Mouse (Mus musculus) forebrain, embryonic 13.5 days (tissue): Measurements from ENCODE around the gene Ube2h. TPM values are rescaled to one million over a fixed set of nuclear protein-coding genes. Genes with fewer than 3 reads are reported as not detected.
A peak's percentile ranks its signal among the peaks of the same experiment; 100 is the strongest.
"Not testable (repeated sequence)": the region's sequence is repeated elsewhere in the genome, so short reads cannot be mapped to it uniquely, and the experiment has no call there.

ENCODE experiments used
- ATAC-seq: fragments of 200-750 bp; cut with Nextera tagmentation; 2 replicates; pipeline ENCODE4 v1.8.0; 2017
- H3K27ac ChIP-seq: fragments of 300-500 bp; sonication (generic); 2 replicates; pipeline ENCODE4 v1.5.1; 2015; ENCODE audit warnings: inconsistent platforms, mild to moderate bottlenecking, moderate library complexity
- H3K27me3 ChIP-seq: fragments of 300-500 bp; sonication (generic); 2 replicates; pipeline ENCODE4 v1.6.1; 2015; ENCODE audit warnings: mild to moderate bottlenecking, inconsistent platforms
- H3K36me3 ChIP-seq: fragments of 300-500 bp; sonication (generic); 2 replicates; pipeline ENCODE4 v1.6.1; 2015; ENCODE audit warnings: mild to moderate bottlenecking, inconsistent platforms; ENCODE audit not compliant: poor library complexity, severe bottlenecking
- H3K4me1 ChIP-seq: fragments of 300-500 bp; sonication (generic); 2 replicates; pipeline ENCODE4 v1.6.1; 2015; ENCODE audit warnings: inconsistent platforms
- H3K4me2 ChIP-seq: fragments of 300-500 bp; sonication (generic); 2 replicates; pipeline ENCODE4 v1.6.1; 2015; ENCODE audit warnings: inconsistent platforms, mild to moderate bottlenecking, moderate library complexity
- H3K4me3 ChIP-seq: fragments of 300-500 bp; sonication (generic); 2 replicates; pipeline ENCODE4 v1.5.1; 2015; ENCODE audit warnings: mild to moderate bottlenecking, inconsistent platforms
- H3K9ac ChIP-seq: fragments of 300-500 bp; sonication (generic); 2 replicates; pipeline ENCODE4 v1.6.1; 2015; ENCODE audit warnings: mild to moderate bottlenecking, inconsistent platforms
- H3K9me3 ChIP-seq: fragments of 300-500 bp; sonication (generic); replicated peaks from 2 replicates; pipeline ENCODE4 v1.6.1; 2016; ENCODE audit warnings: inconsistent platforms
- WGBS: fragments of 180-500 bp; shearing (Covaris S2); methylation state at CpG from one replicate; pipeline ENCODE4 v1.1.7; 2015; 5-methylcytosine and 5-hydroxymethylcytosine counted together
- polyA plus RNA-seq: library from polyadenylated mRNA; unstranded; fragments of >200 nt; fragmentation: Nextera tagmentation; extraction: Ambion mirVana; gene quantifications from 2 replicates; pipeline ENCODE4 v1.2.1, GENCODE M21; 2015

Ube2h gene
- polyA plus RNA-seq, 1 experiment from 2014 or later: 55.8 TPM

DNA sequence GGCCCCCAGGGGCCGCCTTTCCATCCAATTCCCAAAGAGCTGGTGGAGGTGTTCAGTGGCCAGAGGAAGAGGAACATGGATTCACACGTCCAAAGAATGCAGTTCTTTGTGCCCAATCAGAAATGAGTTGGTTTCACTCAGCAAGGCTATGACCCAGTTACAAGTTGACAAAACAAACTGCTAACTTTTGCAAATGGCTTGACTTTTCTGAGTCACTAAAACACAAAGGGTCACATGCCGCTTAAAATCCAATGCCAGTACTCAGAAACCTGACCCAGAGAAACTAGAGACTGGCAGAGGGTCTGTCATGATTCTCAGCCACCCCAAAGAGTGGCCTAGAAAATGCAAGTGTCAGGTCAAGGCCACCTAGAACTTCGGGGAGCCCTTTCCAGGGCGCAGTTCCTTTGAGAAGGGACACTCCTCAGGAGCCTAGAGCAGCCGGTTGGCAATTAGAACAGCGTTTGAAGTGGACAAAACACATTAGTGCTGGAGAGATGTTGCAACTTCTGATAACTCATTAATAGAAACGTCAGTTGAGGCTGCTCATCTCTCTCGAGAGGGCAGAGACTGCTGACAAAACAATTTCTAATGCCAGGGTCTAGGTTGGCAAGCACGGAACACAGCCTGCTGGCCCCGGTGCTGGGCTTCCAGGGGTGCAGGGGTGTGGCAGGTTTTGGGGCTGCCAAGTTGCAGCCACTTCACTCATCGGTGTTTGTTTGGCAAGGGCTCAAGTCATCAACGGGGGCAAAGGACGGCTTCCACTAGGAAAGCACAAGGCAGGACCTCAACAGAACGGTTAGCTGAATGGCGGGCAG, 92.5 kb downstream of the Ube2h start:
- whole genome bisulfite sequencing: 78% methylated on average over 16 of the region's 16 CpGs

DNA sequence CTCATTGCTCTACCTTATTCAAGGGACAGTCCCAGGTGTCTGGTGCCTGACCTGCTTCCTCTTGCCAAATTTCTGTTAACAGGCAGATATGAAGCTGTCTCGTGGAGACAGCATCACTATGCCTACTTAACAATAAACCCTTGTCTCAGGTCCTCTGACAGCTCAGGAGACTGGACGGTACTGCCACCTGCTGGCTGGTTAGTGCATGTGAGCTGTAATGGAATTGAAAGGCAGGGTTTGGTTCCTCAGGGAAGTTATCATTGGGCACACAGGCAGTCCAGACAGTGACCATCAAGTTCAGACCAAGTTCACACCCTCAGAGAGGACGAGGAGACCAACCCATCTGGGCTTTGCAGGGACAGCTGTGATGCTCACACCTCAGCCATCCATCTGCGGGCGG, 93.6 kb downstream of the Ube2h start:
- Histone ChIP-seq H3K9me3 (no peaks in the 10 kb centered on the region), H3K27me3 (no peaks in the 10 kb centered on the region), H3K9ac (no peak overlapping the region), H3K36me3 (peaks cover 16% of the 10 kb centered on the region), H3K4me2 (no peak overlapping the region), H3K4me3 (no peak overlapping the region), H3K27ac (no peak overlapping the region), H3K4me1 (no peaks in the 10 kb centered on the region)
- WGBS: 31% methylated on average over 5 of the region's 5 CpGs
- peak; percentile 57 for ATAC-seq

More for the DNA sequence above, 92.5 kb downstream of the Ube2h start:
- Histone ChIP-seq H3K4me3 (no peak overlapping the region), H3K36me3 (peaks cover 18% of the 10 kb centered on the region), H3K9ac (no peak overlapping the region), H3K4me1 (no peaks in the 10 kb centered on the region), H3K4me2 (no peak overlapping the region), H3K9me3 (no peaks in the 10 kb centered on the region), H3K27ac (no peak overlapping the region), H3K27me3 (no peaks in the 10 kb centered on the region)
- ATAC-seq: no peak

DNA sequence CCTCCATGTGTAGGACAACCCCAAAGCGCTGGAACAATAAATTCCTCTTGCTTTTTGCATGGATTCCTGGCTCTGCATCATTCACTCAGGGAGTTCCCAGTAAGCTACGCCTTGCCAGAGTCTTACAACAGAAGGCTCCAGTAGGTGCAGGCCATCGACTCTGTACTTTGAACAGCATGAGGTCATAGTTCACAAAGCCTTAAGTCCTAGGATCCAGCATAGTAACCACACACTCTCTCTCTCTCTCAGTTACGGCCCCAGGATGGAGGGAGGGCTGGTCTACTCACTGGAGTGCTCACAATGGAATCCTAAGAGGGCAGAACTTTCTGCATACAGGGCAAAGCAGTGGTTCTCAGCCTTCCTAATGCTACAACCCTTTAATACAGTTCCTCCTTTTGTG, 95.5 kb downstream of the Ube2h start:
- no peak overlapping the region for H3K4me3 ChIP-seq
- H3K4me1 ChIP-seq: 0 out of 2 replicates have a peak, but pooled peaks cover 4% of the 10 kb centered on the region
- ATAC-seq: no peak
- H3K9ac ChIP-seq: no peak overlapping the region
- 31% methylated on average over 4 of the region's 4 CpGs for WGBS
- H3K36me3 ChIP-seq: peaks cover 8% of the 10 kb centered on the region
- H3K27ac ChIP-seq: no peak overlapping the region
- H3K9me3 ChIP-seq: no peaks in the 10 kb centered on the region
- H3K4me2 ChIP-seq: no peak overlapping the region
- H3K27me3 ChIP-seq: no peaks in the 10 kb centered on the region

DNA sequence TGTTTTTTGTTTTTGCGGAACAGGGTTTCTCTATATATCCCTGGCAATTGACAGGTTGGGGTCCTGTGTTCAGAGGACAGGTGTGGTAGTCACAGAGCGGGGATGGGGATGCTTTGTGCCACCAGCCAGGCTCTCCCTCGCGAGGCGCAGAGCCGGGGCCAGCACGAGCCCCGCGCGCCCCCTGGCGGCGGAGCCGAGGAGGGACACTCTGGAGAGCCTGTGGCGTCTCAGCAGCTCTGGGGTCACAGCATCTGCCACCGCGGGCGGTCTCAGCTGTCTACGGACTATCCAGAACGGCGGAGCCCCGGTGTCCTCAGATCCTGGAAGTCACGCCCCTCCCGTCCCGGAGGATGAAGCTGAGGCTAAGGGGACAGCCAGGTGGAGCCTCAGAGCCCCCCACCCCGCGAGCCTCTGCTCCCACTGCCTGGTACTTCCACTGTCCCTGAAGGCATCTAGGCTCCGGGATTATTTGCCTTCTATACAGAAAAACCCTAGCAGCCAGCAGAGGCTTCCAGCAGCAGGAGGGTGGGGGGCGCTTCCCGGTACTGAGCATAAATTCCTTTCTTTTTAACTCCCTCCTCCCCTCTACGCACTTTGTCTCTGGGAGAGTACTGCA, 98.6 kb downstream of the Ube2h start:
- 0 out of 2 replicates have a peak overlapping the region, but pooled peaks have one; percentile 30 for H3K9ac ChIP-seq
- peak overlapping the region; percentile 20; the same call in 1 of the 2 replicates for H3K4me3 ChIP-seq
- H3K9me3 ChIP-seq: no peaks in the 10 kb centered on the region
- H3K27ac ChIP-seq: no peak overlapping the region
- 0 out of 2 replicates have a peak, but pooled peaks cover 4% of the 10 kb centered on the region for H3K4me1 ChIP-seq
- ATAC-seq: peak; percentile 84
- peak overlapping the region; percentile 55 for H3K4me2 ChIP-seq
- no peaks in the 10 kb centered on the region for H3K27me3 ChIP-seq
- 5% methylated on average over 30 of the region's 30 CpGs for WGBS
- no peaks in the 10 kb centered on the region for H3K36me3 ChIP-seq

DNA sequence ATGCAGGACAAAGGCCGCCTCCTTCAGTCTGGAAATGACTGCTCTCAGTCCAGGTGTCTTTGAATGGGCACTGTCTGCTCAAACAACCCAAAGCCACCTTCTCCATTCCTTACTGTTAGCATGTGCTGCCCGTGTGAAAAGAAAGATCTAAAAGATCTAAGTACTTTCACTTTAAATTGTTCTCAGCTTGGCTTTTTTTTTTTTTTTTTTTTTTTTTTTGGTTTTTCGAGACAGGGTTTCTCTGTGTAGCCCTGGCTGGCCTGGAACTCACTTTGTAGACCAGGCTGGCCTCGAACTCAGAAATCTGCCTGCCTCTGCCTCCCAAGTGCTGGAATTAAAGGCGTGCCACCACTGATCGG, 99.2 kb downstream of the Ube2h start:
- ATAC-seq, H3K4me1 ChIP-seq, H3K27ac ChIP-seq, H3K27me3 ChIP-seq, H3K4me3 ChIP-seq, H3K9me3 ChIP-seq, H3K36me3 ChIP-seq, H3K4me2 ChIP-seq, H3K9ac ChIP-seq: not testable (repeated sequence)
- WGBS: 71% methylated on average over 6 of the region's 6 CpGs

DNA sequence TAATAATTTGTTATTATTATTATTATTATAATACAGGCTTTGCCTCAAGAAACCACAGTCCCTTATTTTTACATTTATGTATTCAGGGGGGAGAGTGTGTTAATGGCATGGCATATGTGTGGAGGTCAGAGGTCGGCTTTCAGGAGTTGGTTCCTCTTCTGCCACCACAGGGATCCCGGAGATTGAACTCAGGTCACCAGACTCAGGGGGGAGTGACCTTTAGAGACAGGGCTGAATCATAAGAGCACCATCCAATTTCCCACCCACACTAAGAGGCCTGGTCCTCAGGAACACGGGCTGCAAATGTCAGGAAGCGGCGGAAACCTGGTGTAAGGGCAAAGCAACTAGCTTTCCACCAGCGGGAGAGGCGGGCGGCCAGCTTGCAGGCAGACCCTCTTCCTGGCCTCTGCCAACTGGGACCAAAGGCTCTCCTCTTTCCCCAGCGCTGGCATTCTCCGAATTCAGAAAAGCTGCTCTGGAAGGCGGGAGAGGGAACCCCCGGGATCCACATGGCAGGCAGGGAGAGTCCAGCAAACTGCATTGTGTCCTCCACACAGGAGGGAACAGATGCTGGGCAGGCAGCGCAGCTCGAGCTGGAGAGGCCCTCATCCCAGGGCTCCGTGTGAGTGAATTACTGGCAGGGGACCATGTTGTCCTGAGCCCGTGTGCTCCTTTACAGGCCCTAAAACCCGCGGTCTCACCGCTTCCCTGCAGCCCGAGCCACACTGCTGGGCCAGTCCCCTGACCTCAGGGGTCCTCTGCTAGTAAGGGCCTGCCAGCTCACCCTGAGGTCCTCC, 99.8 kb downstream of the Ube2h start:
- Histone ChIP-seq H3K27ac (no peak overlapping the region), H3K27me3 (no peaks in the 10 kb centered on the region), H3K9ac (no peak overlapping the region), H3K4me3 (no peak overlapping the region), H3K36me3 (no peaks in the 10 kb centered on the region), H3K9me3 (no peaks in the 10 kb centered on the region), H3K4me1 (0 out of 2 replicates have a peak, but pooled peaks cover 4% of the 10 kb centered on the region), H3K4me2 (no peak overlapping the region)
- no peak for ATAC-seq
- WGBS: 49% methylated on average over 20 of the region's 20 CpGs

DNA sequence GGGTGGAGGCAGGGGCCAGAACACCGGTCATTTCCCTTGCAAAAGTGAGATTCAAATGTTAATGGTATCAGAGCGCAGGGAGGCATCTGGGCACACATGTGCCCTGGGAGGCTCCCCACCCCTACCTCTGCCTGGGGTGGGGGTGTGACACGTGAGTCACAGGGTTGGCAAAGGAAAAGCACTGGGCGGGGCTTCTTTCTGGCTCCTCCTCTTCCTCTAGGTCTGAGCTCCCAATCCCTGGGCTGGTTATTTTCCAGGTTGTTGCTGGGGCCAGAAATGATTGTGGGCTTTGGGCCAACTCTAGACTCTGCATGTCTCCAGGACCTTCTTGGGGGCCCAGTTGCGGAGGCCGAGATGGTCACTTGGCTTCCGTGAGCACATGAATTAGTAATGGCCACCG, 108.2 kb downstream of the Ube2h start:
- H3K4me1 ChIP-seq: no peaks in the 10 kb centered on the region
- H3K36me3 ChIP-seq: no peaks in the 10 kb centered on the region
- no peak overlapping the region for H3K9ac ChIP-seq
- ATAC-seq: no peak
- no peaks in the 10 kb centered on the region for H3K27me3 ChIP-seq
- H3K27ac ChIP-seq: no peak overlapping the region
- WGBS: 85% methylated on average over 8 of the region's 8 CpGs
- H3K4me3 ChIP-seq: no peak overlapping the region
- H3K9me3 ChIP-seq: no peaks in the 10 kb centered on the region
- H3K4me2 ChIP-seq: no peak overlapping the region

DNA sequence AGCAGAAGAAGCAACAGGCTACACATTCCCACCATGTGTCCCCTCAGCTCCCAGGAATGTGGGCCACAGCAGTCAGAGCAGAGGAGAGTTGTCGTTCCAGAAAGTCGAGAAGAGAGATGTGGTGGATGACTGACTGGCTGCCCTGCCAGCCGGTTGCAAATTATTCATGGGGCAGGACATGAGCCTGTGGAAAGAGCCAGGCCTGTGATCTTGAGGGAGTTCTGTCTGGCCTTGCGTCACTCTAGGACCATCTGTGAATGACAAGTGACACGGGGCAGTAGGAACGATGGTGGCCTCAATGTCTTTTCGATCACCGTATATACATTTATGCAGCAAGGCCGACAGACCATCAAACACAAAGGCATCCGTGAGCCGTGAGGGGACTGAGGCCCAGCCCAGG, 108.7 kb downstream of the Ube2h start:
- H3K36me3 ChIP-seq: no peaks in the 10 kb centered on the region
- no peaks in the 10 kb centered on the region for H3K4me1 ChIP-seq
- H3K4me2 ChIP-seq: no peak overlapping the region
- no peak overlapping the region for H3K4me3 ChIP-seq
- ATAC-seq: no peak
- H3K9me3 ChIP-seq: no peaks in the 10 kb centered on the region
- H3K27me3 ChIP-seq: no peaks in the 10 kb centered on the region
- H3K27ac ChIP-seq: no peak overlapping the region
- no peak overlapping the region for H3K9ac ChIP-seq
- 82% methylated on average over 11 of the region's 11 CpGs for WGBS

DNA sequence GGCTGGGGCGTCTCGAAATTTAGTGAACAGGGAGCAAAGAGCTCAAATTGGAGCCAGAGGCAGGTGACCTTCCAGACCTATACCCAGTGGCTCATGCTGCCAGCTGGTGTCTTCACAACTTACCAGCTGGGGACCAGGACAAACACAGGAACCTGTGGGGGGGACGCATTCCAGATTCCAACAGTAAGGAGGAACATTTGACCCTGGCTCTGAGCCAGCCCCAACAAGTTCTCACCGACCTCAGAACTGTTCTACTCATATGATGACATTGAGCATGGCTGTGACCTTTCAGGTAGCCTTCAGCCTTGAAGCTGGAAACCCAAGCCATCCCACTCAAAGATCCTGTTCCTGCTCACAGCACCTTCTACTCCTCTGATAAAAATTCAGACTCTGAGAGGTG, 120.7 kb downstream of the Ube2h start:
- H3K9me3 ChIP-seq: no peaks in the 10 kb centered on the region
- no peaks in the 10 kb centered on the region for H3K36me3 ChIP-seq
- no peak for ATAC-seq
- peaks cover 8% of the 10 kb centered on the region; the same call in 1 of the 2 replicates for H3K4me1 ChIP-seq
- H3K27ac ChIP-seq: no peak overlapping the region
- H3K4me3 ChIP-seq: no peak overlapping the region
- H3K27me3 ChIP-seq: peaks cover 42% of the 10 kb centered on the region
- H3K9ac ChIP-seq: no peak overlapping the region
- WGBS: 80% methylated on average over 4 of the region's 4 CpGs
- H3K4me2 ChIP-seq: no peak overlapping the region

DNA sequence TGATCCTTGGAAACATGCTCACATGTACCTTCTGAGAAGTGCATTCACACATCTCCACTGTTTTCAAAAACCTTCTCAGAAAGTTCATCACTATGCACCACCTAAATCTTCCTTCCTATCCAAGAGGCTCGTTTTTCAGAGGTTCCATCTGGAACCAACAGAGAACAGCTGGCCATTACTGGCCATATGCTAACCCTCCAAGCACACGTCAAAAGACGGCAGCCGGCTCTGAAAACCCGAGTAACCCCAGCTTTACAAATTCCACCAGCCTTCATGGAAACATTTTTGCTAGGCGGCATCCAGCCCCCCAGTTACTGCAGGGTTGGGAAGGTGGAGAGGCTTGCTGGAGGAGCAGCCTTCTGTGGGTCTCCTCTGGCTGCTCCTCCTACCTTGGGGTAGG, 122.3 kb downstream of the Ube2h start:
- Histone ChIP-seq H3K27me3 (peaks cover 56% of the 10 kb centered on the region), H3K36me3 (no peaks in the 10 kb centered on the region), H3K9ac (no peak overlapping the region), H3K4me3 (no peak overlapping the region), H3K9me3 (no peaks in the 10 kb centered on the region), H3K4me2 (no peak overlapping the region), H3K27ac (no peak overlapping the region), H3K4me1 (peaks cover 15% of the 10 kb centered on the region; the same call in 1 of the 2 replicates)
- 67% methylated on average over 6 of the region's 6 CpGs for WGBS
- ATAC-seq: no peak

DNA sequence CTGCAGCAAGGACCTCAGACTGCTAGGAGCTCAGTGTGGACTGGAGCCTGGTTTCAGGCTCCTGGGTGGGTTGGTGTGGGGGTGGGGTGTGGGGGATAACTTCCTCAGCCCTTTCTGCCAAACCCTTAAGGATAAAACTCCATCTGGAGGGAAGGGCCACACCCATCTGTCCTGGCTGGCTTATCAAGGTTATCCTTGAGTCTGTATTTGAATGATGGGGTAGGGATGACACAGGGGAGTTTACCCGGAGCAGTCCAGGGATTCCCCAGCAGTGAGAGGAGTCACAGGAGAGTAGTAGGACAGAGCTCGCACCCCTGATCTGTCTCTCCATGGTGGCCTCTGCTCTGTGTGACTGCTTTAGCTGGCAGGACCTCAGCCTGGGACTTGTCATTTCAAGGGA, 124.0 kb downstream of the Ube2h start:
- ATAC-seq: no peak
- Histone ChIP-seq H3K9ac (no peak overlapping the region), H3K4me2 (no peak overlapping the region), H3K9me3 (no peaks in the 10 kb centered on the region), H3K4me3 (no peak overlapping the region), H3K36me3 (no peaks in the 10 kb centered on the region), H3K27me3 (peaks cover 74% of the 10 kb centered on the region), H3K27ac (no peak overlapping the region), H3K4me1 (peaks cover 26% of the 10 kb centered on the region)
- WGBS: 37% methylated on average over 2 of the region's 2 CpGs

DNA sequence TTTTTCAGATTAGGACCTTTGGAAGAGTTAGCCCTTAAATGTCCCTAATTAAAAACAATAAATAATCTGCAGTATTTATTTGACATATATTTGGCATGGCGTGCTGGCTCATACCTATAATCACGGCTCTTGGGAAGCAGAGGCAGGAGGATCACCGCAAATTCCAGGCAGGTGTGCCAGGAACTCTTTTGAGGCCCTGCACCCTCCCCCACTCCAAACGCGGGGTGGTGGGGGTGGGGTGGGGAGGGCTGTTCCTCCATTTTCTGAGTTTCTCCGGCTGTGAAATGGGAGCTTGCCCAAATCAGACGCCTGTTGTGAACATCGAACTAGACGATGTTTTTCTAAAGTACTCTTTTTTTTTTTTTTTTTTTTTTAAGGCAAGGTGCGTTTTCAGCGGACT, 125.3 kb downstream of the Ube2h start:
- peaks cover 86% of the 10 kb centered on the region for H3K27me3 ChIP-seq
- H3K27ac ChIP-seq: no peak overlapping the region
- no peak overlapping the region for H3K9ac ChIP-seq
- no peaks in the 10 kb centered on the region for H3K9me3 ChIP-seq
- no peak overlapping the region for H3K4me3 ChIP-seq
- ATAC-seq: no peak
- H3K4me2 ChIP-seq: no peak overlapping the region
- no peaks in the 10 kb centered on the region for H3K36me3 ChIP-seq
- WGBS: 21% methylated on average over 11 of the region's 11 CpGs
- H3K4me1 ChIP-seq: peaks cover 37% of the 10 kb centered on the region
